Mouse (Mus musculus) spleen, postnatal 4 days (tissue): ENCODE data around the gene Fam214b.

Experiments used
- DNase-seq, 2 experiments: peaks; one replicate each; pipeline ENCODE4 v3.0.0; 2022; ENCODE audit warnings: low spot score in 2 of 2

The Fam214b gene

GRCm38 (mm10) chr4:43038567-43039495, 7.2 kb downstream of the Fam214b start:
- peak; percentile 61 to 78 for DNase-seq

DNA sequence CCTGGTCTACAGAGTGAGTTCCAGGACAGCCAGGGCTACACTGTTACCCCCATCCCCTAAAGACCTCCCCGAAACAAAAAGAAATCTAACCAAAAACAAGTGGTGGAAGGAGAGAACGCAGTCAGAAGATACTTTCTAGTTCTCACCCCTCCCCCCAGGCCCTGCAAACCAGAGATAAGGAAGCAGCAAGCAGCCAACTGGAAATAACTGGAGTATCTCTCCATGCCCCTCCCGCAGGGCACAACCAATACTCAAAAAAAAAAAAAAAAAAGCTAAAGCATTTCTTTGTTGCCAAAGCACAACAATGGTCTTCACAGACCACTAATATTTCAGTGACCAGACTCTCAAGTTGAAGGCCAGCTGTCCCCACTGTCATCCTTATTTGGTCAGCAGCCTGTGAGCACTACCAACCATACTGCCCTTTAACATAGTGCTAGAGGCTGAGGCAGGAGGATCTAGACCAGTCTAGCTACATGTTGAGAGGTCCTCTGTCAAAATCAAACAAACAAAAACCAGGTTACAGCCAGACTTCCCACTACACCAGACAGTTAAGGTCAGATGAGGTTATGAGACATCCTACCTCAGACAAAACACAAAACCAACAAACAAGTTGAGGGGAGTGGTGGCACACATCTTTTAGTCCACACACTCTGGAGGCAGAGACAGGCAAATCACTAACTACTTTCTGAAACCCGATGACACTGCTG, 8.0 kb downstream of the Fam214b start:
- peak; percentile 81 to 86 for DNase-seq

GRCm38 (mm10) chr4:43036356-43036755, 9.7 kb downstream of the Fam214b start:
- peak in 1 of 2 experiments; percentile 64 for DNase-seq

DNA sequence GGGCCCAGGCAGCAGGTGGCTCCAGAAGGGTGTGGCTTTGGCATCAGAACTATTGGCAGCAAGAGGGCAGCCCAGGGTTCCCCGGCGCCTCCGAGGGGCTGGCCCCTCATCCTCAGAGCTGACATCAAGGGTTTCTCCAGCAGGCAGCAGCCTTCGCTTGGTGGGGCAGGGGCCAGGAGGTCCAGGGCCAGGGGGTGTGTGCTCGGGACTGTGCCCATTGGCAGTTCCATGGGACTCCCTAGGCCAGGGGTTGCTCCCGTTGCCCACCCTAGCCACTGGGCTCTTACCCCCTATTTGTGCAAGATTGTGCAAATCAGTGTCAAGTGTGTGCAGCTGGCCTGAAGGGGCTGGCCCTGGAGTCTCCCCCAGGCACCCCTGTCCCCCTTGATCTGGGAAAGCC, 10.2 kb downstream of the Fam214b start:
- DNase-seq: peak in 1 of 2 experiments; percentile 73

DNA sequence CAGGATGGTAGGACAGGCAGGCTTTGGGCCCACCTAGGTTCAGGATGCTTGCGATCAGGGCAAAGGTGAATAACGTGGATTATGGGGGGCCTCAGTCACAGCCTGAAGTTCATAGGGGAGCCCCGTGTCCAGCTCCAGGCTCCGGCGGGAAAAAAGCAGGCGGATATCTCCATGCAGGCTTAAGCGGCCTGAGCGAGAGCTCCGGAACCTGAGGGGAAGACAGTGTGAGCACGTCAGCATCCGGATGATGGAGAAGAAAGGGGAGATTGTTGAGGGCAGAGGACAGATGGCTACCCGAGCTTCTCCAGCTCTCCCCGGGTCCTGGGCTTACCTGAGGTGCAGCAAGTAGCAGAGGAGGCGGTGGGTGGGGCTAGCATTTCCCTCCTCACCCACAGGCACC, 12.5 kb downstream of the Fam214b start:
- no peak for DNase-seq

DNA sequence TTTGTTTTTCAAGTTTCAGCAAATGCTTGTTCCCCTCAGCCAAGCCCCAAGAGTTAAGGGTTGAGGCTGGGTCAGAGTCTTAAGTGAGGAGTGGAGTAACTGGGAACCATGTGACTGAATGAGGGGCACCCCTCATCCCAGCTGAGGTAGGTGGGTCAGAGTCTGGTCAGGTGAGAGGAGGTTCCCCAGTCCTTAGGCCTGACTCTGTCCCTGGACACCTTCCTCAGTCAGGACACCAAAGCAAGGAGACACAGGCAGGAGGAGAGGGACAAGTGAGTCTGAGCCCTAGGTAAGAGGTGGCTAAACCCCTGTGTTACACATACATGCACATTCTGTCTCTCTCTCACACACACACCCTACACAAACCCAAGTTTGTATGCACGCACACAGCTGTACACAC, 13.5 kb downstream of the Fam214b start:
- no peak for DNase-seq

GRCm38 (mm10) chr4:43031237-43031995, 14.6 kb downstream of the Fam214b start, which contains the start of gene Stoml2:
Gene Stoml2, minus strand, starts transcription at chr4:43031710.
- DNase-seq: peak; percentile 92 to 95

DNA sequence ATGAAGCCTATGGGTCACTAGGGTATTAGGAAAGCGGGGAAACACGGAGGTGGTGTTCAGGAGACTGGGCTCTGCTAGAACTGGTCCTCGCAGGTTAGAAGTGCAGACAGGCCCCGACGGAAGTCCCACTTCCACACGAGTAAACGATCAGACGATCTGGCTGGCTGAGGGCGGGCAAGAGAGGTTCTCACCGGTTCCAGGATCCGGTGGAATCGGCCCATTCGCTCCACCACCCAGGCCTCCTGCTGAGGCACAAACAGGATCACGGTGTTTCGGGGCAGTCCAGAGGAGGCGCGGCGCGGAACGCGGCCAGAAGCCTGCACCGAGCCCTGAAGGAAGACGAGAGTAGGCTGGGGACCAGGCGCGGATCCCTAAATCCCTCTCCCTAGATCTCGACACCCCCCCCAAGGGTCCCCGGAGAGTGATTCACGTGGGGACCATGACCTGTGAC, 15.2 kb downstream of the Fam214b start:
- DNase-seq: no peak

DNA sequence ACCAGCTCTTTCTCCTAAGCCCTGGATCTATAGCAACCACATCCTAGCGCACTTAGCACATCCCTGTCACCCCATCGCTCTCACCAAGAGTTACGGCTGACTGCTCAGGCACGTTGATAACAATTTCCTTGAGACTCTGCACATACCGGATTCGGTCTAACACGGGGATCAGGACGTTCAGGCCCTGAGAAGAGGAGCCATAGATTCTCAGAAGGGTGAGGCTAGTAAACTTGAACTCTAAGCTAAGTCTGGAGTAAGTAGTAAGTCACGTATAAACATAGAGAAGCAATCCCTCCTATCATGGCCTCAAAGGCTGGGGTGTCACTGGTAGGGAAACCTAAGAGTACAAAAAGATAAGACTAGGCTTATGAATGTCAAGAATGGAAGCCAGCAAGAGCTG, 15.7 kb downstream of the Fam214b start:
- DNase-seq: no peak

GRCm38 (mm10) chr4:43029749-43030148, 16.3 kb downstream of the Fam214b start:
- no peak for DNase-seq

GRCm38 (mm10) chr4:43029121-43029520, 16.9 kb downstream of the Fam214b start:
- no peak for DNase-seq

DNA sequence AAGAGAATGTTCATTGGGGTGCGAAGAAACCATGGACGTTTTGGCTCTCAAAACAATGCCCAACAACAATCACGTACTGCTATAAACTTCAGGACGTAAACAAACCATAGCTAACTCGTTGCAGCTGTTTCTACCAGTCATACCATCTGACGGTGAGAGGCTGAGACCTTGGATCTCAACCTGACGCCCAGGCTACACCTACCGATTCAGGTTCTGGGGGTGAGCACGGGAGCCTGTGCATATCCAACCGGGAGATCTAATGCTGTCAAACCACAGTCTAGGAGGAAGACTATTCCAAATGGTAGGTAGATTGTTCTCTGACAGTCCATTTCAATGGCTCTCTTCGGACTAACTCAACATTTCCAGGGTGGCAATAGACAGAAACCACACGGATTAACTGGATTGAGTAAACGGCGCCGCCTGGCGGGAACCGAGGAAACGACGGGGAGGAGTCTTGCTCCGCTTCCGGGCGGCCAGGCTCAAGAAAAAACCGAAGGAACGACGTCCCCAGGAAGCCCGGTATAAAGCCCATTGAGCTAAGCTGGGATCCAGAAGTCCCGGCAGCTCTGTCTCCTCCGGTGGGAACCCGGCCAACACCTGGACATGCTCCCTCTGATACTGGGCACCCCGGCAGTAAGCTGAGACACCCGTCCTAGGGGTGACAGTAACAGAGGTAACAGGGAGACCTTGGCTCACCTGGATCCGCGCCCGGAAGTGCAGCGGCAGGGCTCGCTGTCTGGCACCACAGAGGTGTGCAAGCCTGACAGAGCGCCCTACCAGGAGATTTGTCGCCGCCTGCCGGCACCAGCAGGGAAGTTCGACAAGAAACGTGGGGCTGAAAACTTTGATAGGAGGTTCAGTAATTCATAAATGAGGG, 20.7 kb downstream of the Fam214b start, which contains the start of gene Pigo:
Pigo (minus strand) TSS at position 736 of the 877 bp plus-strand sequence.
- DNase-seq: peak; percentile 93 to 98

DNA sequence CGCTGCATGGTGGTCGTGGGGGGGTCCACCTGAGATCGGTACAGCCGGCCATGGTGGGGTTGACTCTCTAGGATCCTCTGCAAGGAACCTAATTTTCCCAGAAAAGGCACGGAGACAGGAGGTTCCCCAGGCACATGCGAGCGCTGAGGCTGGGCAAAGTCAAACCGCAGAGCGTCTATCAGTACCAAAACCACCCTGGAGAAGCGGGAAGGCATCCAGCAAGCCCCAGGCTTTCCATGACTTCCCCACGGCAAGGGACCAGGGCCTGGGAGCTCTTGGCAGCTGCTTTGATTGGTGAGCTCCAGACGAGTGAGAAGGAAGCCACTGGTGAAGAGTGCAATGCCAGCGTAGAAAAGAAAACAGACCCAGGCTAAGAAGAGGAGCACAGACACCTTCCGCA, 21.3 kb downstream of the Fam214b start:
- DNase-seq: no peak

DNA sequence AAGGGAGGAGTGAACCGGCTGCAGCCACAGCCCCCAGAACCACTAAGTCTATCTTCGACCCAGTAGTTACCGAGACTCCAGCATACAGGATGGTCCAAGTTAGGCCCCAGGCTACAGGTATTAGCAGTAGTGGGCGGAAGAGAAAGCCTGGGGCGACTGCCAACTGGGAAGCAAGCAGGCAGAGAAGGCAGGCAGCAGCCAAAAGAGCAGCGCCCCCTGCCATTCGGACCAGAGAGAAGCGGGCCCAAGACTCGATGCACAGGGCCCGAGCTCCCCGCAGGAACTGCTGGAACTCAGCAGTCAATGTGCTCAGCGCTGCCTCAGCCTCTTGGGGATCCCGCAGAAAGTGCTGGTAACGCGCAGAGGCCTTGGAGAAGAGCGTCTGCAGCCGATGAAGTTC, 24.7 kb downstream of the Fam214b start:
- DNase-seq: no peak

GRCm38 (mm10) chr4:43020876-43021275, 25.1 kb downstream of the Fam214b start:
- no peak for DNase-seq

- DNase-seq: no peak
Measured at GRCm38 (mm10) chr4:43019641-43020465, 26.2 kb downstream of the Fam214b start.

DNA sequence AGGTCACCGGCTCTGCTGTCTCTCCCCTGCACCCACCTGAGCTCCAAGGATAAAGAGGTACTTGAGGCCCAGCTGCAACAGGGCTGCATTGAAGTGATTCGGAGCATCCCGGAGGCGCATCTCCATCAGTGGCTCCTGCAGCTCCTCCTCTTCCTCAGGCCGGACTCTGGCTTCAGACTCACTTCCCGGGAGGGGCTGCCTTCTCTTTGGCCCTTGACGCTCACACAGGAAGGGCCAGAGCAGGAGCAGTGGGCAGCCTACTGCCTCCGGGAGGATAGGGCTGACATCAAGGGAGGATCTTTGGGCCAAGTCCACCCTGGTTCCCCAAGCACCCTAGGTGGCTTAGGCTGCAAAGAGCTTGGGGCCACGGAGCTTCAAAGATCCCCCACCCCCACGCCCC, 26.8 kb downstream of the Fam214b start:
- no peak for DNase-seq

- DNase-seq: no peak
Measured at GRCm38 (mm10) chr4:43018156-43018555, 27.9 kb downstream of the Fam214b start.

- no peak for DNase-seq
Measured at GRCm38 (mm10) chr4:43012091-43012490, 33.9 kb downstream of the Fam214b start.
